Mouse (Mus musculus): Measurements from ENCODE around the gene Sp4. TPM values are rescaled to one million over a fixed set of nuclear protein-coding genes. Genes with fewer than 3 reads are reported as not detected.

Sp4 gene
- polyA plus RNA-seq, 1 experiment from 2014 or later, result 21.4 TPM

Other genes starting within 250 kb of the Sp4 start
- 0.08 and 0.19 TPM in 2 replicates for gene Dnah11, start 102.4 kb downstream of the Sp4 start, polyA plus RNA-seq (2016; fragmentation: Nextera tagmentation; extraction: Ambion mirVana)

All from midbrain, embryonic 12.5 days (tissue).